Mouse (Mus musculus) CH12.LX (cell line): ENCODE results near the gene Syce1. TPM values are rescaled to one million over a fixed set of nuclear protein-coding genes. Genes with fewer than 3 reads are reported as not detected.

Source experiments
- DNase-seq: peaks from one replicate; pipeline ENCODE4 v3.0.0-alpha.2; 2013; ENCODE audit errors: extremely low read depth
- H3K27ac ChIP-seq: 2 replicates; pipeline ENCODE4 v1.5.1; 2012; ENCODE audit warnings: low read depth, mild to moderate bottlenecking, control low read depth, moderate library complexity; ENCODE audit not compliant: insufficient read depth
- H3K27me3 ChIP-seq: replicated peaks from 2 replicates; pipeline ENCODE3; 2012; ENCODE audit warnings: inconsistent platforms
- H3K36me3 ChIP-seq, 2 experiments: replicated peaks in 1 of 2; 2 replicates each; pipeline versions ENCODE3 to v1.6.1; 2012; ENCODE audit warnings: inconsistent platforms in 1 of 2, low read length in 1 of 2, mild to moderate bottlenecking in 1 of 2, mixed read lengths in 1 of 2, moderate library complexity in 1 of 2; ENCODE audit not compliant: control insufficient read depth in 1 of 2, insufficient read depth in 1 of 2
- H3K4me1 ChIP-seq, 2 experiments: 2 replicates each; pipeline ENCODE4 v1.6.1; 2012; ENCODE audit warnings: inconsistent platforms in 1 of 2, moderate library complexity in 1 of 2; ENCODE audit not compliant: insufficient read depth in 2 of 2, control insufficient read depth in 1 of 2
- H3K4me2 ChIP-seq: 2 replicates; pipeline ENCODE4 v1.6.1; 2012; ENCODE audit warnings: low read depth, mild to moderate bottlenecking, control low read depth; ENCODE audit not compliant: poor library complexity, insufficient read depth, severe bottlenecking
- H3K4me3 ChIP-seq, 3 experiments: fragments of 150-350 bp in 1 of 3; sonication (generic) in 1 of 3; replicated peaks in 1 of 3; 2 replicates each; pipeline versions ENCODE3 to v1.5.1; 2011 to 2012; ENCODE audit warnings: low read depth in 2 of 3, low read length in 2 of 3, mild to moderate bottlenecking in 2 of 3, moderate library complexity in 2 of 3, control low read depth in 1 of 3, improper control_type of control experiment in 1 of 3, inconsistent platforms in 1 of 3, mixed read lengths in 1 of 3; ENCODE audit not compliant: poor library complexity in 1 of 3
- H3K79me2 ChIP-seq: replicated peaks from 2 replicates; pipeline ENCODE4 v1.6.1; 2012; ENCODE audit warnings: mild to moderate bottlenecking, moderate library complexity; ENCODE audit not compliant: control insufficient read depth, poor library complexity, insufficient read depth, severe bottlenecking; ENCODE audit errors: extremely low read depth
- H3K9ac ChIP-seq: 2 replicates; pipeline ENCODE4 v1.6.1; 2012; ENCODE audit warnings: low read depth, mild to moderate bottlenecking, control low read depth, moderate library complexity; ENCODE audit not compliant: insufficient read depth
- H3K9me3 ChIP-seq: replicated peaks from 2 replicates; pipeline ENCODE3; 2012; ENCODE audit warnings: low read length, inconsistent platforms, mixed read lengths
- CHD1 ChIP-seq: IDR thresholded peaks from 2 replicates; pipeline ENCODE4 v1.6.1; 2012; ENCODE audit warnings: low read depth, low read length, improper control_type of control experiment, inconsistent platforms
- CTCF ChIP-seq, 2 experiments: IDR thresholded peaks in 1 of 2; conservative IDR thresholded peaks in 1 of 2; 2 replicates each; pipeline ENCODE4 v1.5.1; 2011 to 2012; ENCODE audit warnings: low read depth in 2 of 2, low read length in 2 of 2, improper control_type of control experiment in 1 of 2, inconsistent platforms in 1 of 2, mild to moderate bottlenecking in 1 of 2, moderate library complexity in 1 of 2
- ELF1 ChIP-seq: IDR thresholded peaks from 2 replicates; pipeline ENCODE4 v1.6.1; 2014; ENCODE audit warnings: low read depth, mild to moderate bottlenecking, inconsistent platforms, low read length, improper control_type of control experiment
- EP300 ChIP-seq: IDR thresholded peaks from 2 replicates; pipeline ENCODE4 v1.6.1; 2011; ENCODE audit warnings: low read length, improper control_type of control experiment
- ETS1 ChIP-seq: conservative IDR thresholded peaks from 2 replicates; pipeline ENCODE4 v1.6.1; 2012; ENCODE audit warnings: low read depth, mild to moderate bottlenecking, inconsistent platforms, low read length, improper control_type of control experiment, moderate library complexity
- GABPA ChIP-seq: IDR thresholded peaks from 2 replicates; pipeline ENCODE4 v1.6.1; 2012; ENCODE audit warnings: low read depth, low read length, improper control_type of control experiment, inconsistent platforms; ENCODE audit not compliant: insufficient replicate concordance
- HCFC1 ChIP-seq: IDR thresholded peaks from 2 replicates; pipeline ENCODE4 v1.6.1; 2012; ENCODE audit warnings: low read depth, mild to moderate bottlenecking, inconsistent platforms, low read length, improper control_type of control experiment
- IRF4 ChIP-seq: IDR thresholded peaks from 2 replicates; pipeline ENCODE4 v1.6.1; 2014; ENCODE audit warnings: low read depth, mild to moderate bottlenecking, inconsistent platforms, low read length, improper control_type of control experiment
- JUN ChIP-seq: IDR thresholded peaks from 2 replicates; pipeline ENCODE4 v1.6.1; 2011; ENCODE audit warnings: low read depth, mild to moderate bottlenecking, low read length, improper control_type of control experiment, moderate library complexity; ENCODE audit not compliant: insufficient read depth
- JUND ChIP-seq: conservative IDR thresholded peaks from 2 replicates; pipeline ENCODE4 v1.6.1; 2011; ENCODE audit warnings: low read depth, low read length, improper control_type of control experiment
- KAT2A ChIP-seq: IDR thresholded peaks from 2 replicates; pipeline ENCODE4 v1.6.1; 2012; ENCODE audit warnings: low read length, improper control_type of control experiment, inconsistent platforms; ENCODE audit not compliant: insufficient replicate concordance
- MAFK ChIP-seq: IDR thresholded peaks from 2 replicates; pipeline ENCODE4 v1.6.1; 2011; ENCODE audit warnings: low read length, improper control_type of control experiment; ENCODE audit not compliant: insufficient replicate concordance
- MAX ChIP-seq: IDR thresholded peaks from 2 replicates; pipeline ENCODE4 v1.6.1; 2011; ENCODE audit warnings: low read length, improper control_type of control experiment
- MXI1 ChIP-seq: IDR thresholded peaks from 2 replicates; pipeline ENCODE4 v1.6.1; 2011; ENCODE audit warnings: mild to moderate bottlenecking, low read depth, low read length, improper control_type of control experiment
- MYC ChIP-seq: IDR thresholded peaks from 2 replicates; pipeline ENCODE4 v1.6.1; 2011; ENCODE audit warnings: low read depth, mild to moderate bottlenecking, improper control_type of control experiment, low read length
- NELFE ChIP-seq: IDR thresholded peaks from 2 replicates; pipeline ENCODE4 v1.6.1; 2011; ENCODE audit warnings: low read depth, low read length, improper control_type of control experiment
- NRF1 ChIP-seq: IDR thresholded peaks from 2 replicates; pipeline ENCODE4 v1.6.1; 2014; ENCODE audit warnings: low read depth, mild to moderate bottlenecking, inconsistent platforms, low read length, improper control_type of control experiment, moderate library complexity
- PAX5 ChIP-seq: IDR thresholded peaks from 2 replicates; pipeline ENCODE4 v1.6.1; 2012; ENCODE audit warnings: low read length, inconsistent platforms, mixed read lengths
- POLR2A ChIP-seq: IDR thresholded peaks from 2 replicates; pipeline ENCODE4 v1.6.1; 2011; ENCODE audit warnings: low read depth, mild to moderate bottlenecking, improper control_type of control experiment, low read length
- POLR2AphosphoS2 ChIP-seq: IDR thresholded peaks from 2 replicates; pipeline ENCODE4 v1.6.1; 2011; ENCODE audit warnings: low read depth, low read length, improper control_type of control experiment
- RAD21 ChIP-seq: IDR thresholded peaks from 2 replicates; pipeline ENCODE4 v1.6.1; 2011; ENCODE audit warnings: low read depth, mild to moderate bottlenecking, low read length, improper control_type of control experiment, moderate library complexity
- RCOR1 ChIP-seq: conservative IDR thresholded peaks from 2 replicates; pipeline ENCODE4 v1.6.1; 2012; ENCODE audit warnings: low read depth, mild to moderate bottlenecking, inconsistent platforms, low read length, improper control_type of control experiment
- SIN3A ChIP-seq: IDR thresholded peaks from 2 replicates; pipeline ENCODE4 v1.6.1; 2012; ENCODE audit warnings: low read length, improper control_type of control experiment, inconsistent platforms
- SMC3 ChIP-seq: IDR thresholded peaks from 2 replicates; pipeline ENCODE4 v1.6.1; 2011; ENCODE audit warnings: low read depth, low read length, improper control_type of control experiment
- TBP ChIP-seq: conservative IDR thresholded peaks from 2 replicates; pipeline ENCODE4 v1.6.1; 2011; ENCODE audit warnings: low read depth, low read length, improper control_type of control experiment
- UBTF ChIP-seq: IDR thresholded peaks from 2 replicates; pipeline ENCODE4 v1.6.1; 2012; ENCODE audit warnings: low read depth, mild to moderate bottlenecking, inconsistent platforms, low read length, improper control_type of control experiment, moderate library complexity
- ZKSCAN1 ChIP-seq: IDR thresholded peaks from 2 replicates; pipeline ENCODE4 v1.6.1; 2012; ENCODE audit warnings: low read depth, inconsistent platforms, low read length, improper control_type of control experiment, borderline replicate concordance
- dilution Hi-C: fragments of 300-500 bp; cut with MboI; formaldehyde crosslinking; loops from 2 replicates; pipeline ENCODE4 v1.14.3; 2020; ENCODE audit warnings: low sequenced_read_pairs; ENCODE audit not compliant: extremely low pct_unique_long_range_greater_than_20kb, extremely low pct_ligation_motif_present
- in situ Hi-C: fragments of 300-500 bp; cut with MboI; formaldehyde crosslinking; loops from 3 replicates; pipeline ENCODE4 v1.14.3; 2019; ENCODE audit warnings: low sequenced_read_pairs, low pct_ligation_motif_present, low pct_unique_long_range_greater_than_20kb, mixed read lengths
- polyA plus RNA-seq: library from polyadenylated mRNA; unstranded; fragments of >175 nt; gene quantifications from 2 replicates; pipeline ENCODE4 v1.2.1, GENCODE M21; 2012; ENCODE audit warnings: low read depth; ENCODE audit not compliant: insufficient read length
- total RNA-seq, 2 experiments: library from RNA; depleted of rRNA; stranded (reverse); fragments of 300-350 nt in 1 of 2; fragments of >200 nt in 1 of 2; gene quantifications; 2 replicates each; pipeline ENCODE4 v1.2.3; 2012 to 2014

The Syce1 gene
- total and polyA plus RNA-seq, 3 experiments: not detected

DNA sequence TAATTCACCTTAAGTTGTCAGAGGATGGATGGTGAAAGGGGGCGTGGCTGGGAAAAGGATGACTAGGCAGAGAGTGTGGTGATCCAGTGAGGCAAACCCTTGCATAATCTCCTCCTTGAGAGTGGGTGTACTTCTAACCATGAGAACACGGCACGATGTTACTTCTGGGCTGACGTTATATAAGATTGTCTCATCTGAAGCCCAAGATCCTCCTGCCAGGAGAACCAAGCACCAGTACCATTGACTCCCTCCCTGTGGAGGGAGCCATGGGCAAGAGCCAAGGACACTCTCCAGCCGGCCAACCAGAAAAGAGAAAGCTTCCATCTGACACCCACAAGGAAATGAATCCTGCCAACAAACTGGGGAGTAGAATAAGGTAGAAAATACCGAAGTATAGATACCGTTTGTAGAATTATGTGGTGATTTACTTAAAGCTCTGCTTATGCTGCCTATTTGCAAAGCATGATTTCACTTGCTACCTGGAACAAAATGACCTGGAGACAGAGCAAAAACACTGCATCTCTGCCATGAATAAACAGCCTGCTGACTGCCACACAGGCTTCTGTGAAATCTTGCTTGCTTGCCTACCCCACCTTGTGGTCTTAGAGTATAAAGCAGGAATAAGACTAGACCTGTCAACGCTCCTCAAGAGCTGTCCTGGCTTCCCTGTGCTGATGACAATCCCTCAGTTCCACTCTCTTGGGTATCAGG, 40.7 kb upstream of the Syce1 start (continued):
- no peak for TF ChIP-seq JUND
- no peak for TF ChIP-seq UBTF
- 0 out of 2 replicates have a peak, but pooled peaks have one; percentile 23 for TF ChIP-seq SIN3A
- no peak for TF ChIP-seq ZKSCAN1
- TF ChIP-seq EP300: no peak
- no peak for TF ChIP-seq ETS1
- no peak for TF ChIP-seq RCOR1
- TF ChIP-seq POLR2AphosphoS2: no peak
- TF ChIP-seq TBP: no peak
- TF ChIP-seq SMC3: peak; percentile 59
- TF ChIP-seq, all 38 proteins: peak for 7

DNA sequence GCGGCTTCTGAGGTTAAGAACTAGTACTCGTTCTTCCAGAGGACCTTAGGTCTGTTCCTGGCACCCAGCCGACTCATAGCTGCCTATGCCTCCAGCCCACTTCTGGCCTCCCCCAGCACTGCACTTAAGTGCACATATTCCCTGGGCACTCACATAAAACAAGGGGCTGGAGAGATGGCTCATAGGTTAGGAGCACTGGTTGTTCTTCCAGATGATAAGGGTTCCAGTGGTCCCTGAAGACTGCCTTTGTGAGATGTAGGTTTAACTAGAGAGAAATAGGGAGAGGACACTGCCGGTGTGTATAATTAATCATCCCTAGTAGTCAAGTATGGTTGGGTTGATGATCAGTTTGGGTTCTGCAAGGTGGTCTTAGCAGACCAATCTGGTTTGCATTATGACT, 35.1 kb upstream of the Syce1 start:
- Histone ChIP-seq H3K4me1 (no peaks in the 10 kb centered on the region), H3K9ac (no peak overlapping the region)
- TF ChIP-seq MAX (no peak), RAD21 (no peak)
- TF ChIP-seq, all 38 proteins: peak for 0
- Histone ChIP-seq H3K27ac (no peak overlapping the region), H3K4me2 (no peak overlapping the region), H3K27me3 (peaks cover 85% of the 10 kb centered on the region), H3K9me3 (no peaks in the 10 kb centered on the region), H3K36me3 (no peaks in the 10 kb centered on the region), H3K79me2 (no peaks in the 10 kb centered on the region), H3K4me3 (no peak overlapping the region)
- dilution Hi-C loops: no loop called here
- DNase-seq: no peak
- in situ Hi-C loops: no loop called here

DNA sequence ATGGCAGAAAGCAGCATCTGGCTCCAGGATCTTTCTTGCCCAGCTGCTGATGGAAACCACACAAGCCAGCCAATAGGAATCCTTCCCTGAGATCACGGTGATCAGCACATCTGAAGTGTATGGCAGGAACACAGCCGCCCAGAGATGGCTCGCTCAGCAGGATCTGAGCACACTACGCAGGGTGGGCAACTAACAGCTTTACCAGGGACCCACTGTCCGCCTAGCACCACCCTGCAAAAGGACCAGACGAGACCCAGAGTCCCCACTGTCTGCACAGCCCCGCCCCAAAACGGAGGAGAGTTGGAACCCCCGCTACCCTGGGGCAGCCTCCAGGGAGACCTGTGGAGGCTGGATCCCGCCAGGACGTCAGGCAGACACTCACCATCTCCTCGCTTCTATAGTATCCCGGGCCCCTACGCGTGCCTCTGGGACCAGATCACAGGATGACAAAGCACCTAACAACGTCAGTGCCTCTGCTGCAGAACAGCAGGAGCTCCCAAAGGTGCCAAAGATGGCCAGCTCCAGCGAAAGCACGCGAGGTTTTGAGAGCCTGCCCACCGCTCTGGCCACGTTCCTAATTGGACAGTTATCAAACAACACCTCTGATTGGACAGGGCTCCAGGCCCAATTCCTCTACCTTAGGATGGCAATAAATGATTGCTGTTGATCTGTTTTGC, 34.1 kb upstream of the Syce1 start, which contains the start of gene Zfp941:
Gene Zfp941 (minus strand): TSS at position 526 of the 677 bp plus-strand sequence.
- DNase-seq: no peak
- H3K79me2 ChIP-seq: no peaks in the 10 kb centered on the region
- in situ Hi-C loops: no loop called here
- no peak within 1 kb of the TSS for H3K4me2 ChIP-seq
- peak within 1 kb of the TSS in 1 of 3 experiments; percentile 29 for H3K4me3 ChIP-seq
- H3K4me1 ChIP-seq: no peaks in the 10 kb centered on the region
- peaks cover 87% of the 10 kb centered on the region for H3K27me3 ChIP-seq
- dilution Hi-C loops: no loop called here
- H3K27ac ChIP-seq: no peak within 1 kb of the TSS
- H3K9ac ChIP-seq: no peak within 1 kb of the TSS
- no peak for TF ChIP-seq KAT2A
- TF ChIP-seq MYC: no peak
- TF ChIP-seq HCFC1: no peak
- no peak for TF ChIP-seq JUN
- TF ChIP-seq NELFE: no peak
- TF ChIP-seq CTCF (conservative IDR thresholded peaks at IDR 0.05 in 1 of 2, IDR thresholded peaks at IDR 0.05 in 1 of 2; ENCODE audit: low read depth in 2 of 2, low read length in 2 of 2): no peak
- no peak for TF ChIP-seq CHD1
- no peak for TF ChIP-seq POLR2A
- no peak for TF ChIP-seq POLR2AphosphoS2
- TF ChIP-seq RAD21: no peak
- no peak for TF ChIP-seq MAFK
- TF ChIP-seq PAX5: no peak
- TF ChIP-seq EP300: no peak
- no peak for TF ChIP-seq IRF4
- no peak for TF ChIP-seq GABPA
- TF ChIP-seq ELF1: no peak
- no peak for TF ChIP-seq ETS1
- TF ChIP-seq NRF1: no peak
- no peak for TF ChIP-seq MXI1
- TF ChIP-seq, all 38 proteins: peak for 0
- Histone ChIP-seq H3K9me3 (no peaks in the 10 kb centered on the region), H3K36me3 (no peaks in the 10 kb centered on the region)
